Mouse (Mus musculus): ENCODE measurements around the gene Grifin.
A peak's percentile ranks its signal among the peaks of the same experiment; 100 is the strongest.

The Grifin gene

DNA sequence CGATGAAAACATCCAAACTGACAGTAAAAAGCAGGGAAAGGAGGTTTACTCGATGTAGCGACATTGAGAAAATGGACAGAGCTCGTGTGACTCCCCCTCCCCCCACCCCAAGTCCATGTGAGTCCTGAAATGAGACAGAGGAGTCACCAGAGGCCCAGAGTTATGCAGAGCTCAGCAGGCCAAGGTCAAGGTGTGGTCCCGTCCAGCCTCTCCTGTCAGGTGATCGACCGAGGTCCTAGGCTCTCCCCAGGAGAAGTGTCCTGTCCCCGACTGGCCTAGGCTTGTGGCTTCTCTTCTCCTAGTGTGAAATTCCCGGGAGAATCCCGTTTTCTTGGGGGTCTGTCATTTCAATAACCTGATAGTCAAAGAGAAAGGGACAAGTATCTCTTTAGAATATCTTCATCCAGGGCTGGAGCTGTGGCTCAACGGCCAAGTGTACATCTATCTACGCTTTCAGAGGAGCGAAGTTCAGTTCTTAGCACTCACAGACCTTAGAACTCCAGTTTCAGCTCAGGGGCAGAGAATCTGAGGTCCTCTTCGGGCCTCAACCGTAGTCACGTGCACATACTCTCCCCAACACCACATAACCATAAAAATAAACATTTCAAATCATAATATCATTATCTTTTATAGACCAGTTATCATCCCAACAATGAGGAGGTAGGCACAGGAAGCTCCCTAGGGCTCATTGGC is 24.4 kb upstream of the Grifin start:
- ATAC-seq (ENCODE audit: low TSS enrichment), result no peak

- ATAC-seq (ENCODE audit: low TSS enrichment), result no peak
These were observed 19.0 kb upstream of the Grifin start for GRCm38 (mm10) chr5:140583732-140584368.

DNA sequence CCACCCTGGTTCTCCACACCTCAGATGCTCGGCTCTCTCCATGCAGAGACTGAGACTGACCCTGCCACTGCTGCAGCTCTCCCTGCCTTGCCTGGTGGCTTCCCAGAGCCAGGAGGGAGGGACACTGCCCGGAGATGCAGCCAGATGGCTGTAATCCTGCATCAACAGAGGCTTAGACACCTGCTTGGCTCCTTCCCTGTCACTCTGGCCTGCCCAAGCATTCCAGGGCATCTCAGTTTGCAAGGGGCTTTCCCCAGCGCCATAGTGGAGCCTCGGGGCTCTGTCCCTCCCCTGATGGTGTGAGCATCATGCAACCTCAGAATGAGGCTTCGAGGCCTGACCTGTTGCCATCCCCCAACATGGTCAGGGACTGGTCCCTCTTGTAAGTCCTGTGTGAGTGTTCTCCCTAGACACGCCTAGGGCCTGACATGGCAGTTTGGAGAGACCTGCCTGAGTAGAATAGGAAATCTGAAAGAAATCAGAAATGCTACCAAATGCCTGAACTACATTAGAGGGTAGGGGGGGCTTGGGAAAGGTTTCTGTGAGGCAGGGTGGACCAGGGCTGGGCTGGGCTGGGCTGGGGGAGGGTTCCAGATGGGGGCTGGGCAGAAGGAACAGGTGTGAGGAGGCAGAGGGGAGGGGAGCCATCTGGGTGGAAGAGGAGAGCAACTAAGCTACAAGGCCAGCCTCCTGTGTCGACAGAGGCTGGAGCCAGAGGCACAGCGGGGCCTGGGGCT is 18.3 kb upstream of the Grifin start:
- no peak for ATAC-seq (ENCODE audit: low TSS enrichment)

DNA sequence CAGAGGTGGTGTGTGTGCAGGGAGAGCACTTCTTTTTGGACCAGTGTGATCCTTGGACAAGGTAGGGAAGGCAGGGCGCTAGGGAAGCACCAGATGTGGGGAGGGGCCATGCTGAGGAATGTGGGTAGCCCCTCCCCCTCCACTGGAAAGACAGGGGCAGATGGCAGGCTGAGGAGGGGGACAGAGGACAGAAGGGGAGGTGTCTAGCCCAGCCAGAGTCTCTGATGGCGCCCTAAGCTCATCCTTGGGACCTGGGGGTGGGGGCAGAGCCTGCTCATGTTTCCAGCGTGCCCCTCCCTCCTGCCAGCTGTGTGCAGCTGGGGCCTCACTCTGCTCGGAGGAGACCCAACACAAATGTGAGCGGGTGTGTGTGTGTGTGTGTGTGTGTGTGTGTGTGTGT is 16.7 kb upstream of the Grifin start:
- ATAC-seq (ENCODE audit: low TSS enrichment), result no peak

GRCm38 (mm10) chr5:140579771-140580170 is 14.9 kb upstream of the Grifin start:
- no peak for ATAC-seq (ENCODE audit: low TSS enrichment)

DNA sequence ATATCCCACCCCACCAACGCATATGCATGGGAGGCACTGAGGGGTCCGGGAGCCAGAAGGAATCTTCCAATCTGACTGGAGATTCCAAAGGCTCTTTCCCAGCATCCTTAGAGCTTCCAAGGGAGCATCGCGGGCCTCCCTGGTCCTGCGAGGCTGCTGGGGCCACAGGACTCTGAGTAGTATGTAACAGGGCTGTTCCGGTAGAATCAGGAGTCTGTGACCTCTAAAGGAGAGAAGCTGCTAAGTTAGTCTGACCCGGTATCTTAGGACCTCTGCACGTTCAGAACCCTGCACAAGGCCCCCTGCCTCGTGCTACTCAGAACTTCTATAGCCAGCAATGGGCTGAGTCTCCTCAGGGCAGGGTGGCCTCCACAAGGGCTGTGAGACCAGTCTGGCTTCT is 14.3 kb upstream of the Grifin start:
- ATAC-seq (ENCODE audit: low TSS enrichment), result no peak

DNA sequence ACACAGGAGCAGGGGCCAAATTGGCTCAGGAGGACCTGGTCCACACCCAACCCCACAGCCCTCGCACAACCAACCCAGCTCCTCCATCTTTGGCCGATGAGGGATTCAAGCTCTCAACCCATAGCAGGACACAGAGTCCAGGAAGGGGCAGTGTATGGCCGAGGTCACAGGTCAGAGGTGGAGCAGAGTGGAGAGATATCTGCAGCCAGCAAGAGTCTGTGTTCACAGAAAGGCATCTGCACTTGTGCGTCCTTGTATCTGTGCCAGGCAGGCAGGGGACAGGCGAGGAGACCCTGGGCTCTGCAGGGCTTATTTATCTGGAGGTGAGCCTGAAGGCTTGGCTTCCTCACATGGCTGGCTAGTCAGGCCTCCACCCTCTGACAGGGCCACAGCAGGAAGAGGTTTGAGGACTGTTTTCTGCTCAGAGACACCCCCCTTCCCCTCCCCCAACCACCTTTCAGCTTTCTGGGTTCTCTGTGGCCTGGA is 10.6 kb upstream of the Grifin start:
- no peak for ATAC-seq (ENCODE audit: low TSS enrichment)

DNA sequence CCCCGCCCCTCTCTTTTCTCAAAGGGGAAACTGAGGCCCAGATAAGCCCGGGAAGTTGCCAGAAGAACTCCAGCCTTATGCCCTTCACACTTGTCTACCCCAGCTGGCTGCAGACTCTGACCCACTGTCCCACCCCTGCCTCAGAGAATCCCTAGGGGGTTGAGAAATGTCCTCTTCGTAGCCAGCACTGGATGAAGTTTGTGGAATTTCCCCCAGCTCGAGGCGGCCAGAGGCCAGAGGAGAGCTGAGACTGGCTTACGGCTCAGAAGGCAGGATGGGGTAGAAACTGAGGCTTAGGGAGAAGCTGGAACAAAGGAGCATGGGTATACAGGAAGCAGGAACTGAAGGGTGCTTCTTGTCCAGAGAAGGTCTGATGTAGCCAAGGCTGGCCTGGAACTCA is 7.7 kb upstream of the Grifin start:
- no peak for ATAC-seq (ENCODE audit: low TSS enrichment)

GRCm38 (mm10) chr5:140571673-140572072 is 6.8 kb upstream of the Grifin start:
- peak; percentile 31; the same call in 1 of the 2 replicates for ATAC-seq (ENCODE audit: low TSS enrichment)

DNA sequence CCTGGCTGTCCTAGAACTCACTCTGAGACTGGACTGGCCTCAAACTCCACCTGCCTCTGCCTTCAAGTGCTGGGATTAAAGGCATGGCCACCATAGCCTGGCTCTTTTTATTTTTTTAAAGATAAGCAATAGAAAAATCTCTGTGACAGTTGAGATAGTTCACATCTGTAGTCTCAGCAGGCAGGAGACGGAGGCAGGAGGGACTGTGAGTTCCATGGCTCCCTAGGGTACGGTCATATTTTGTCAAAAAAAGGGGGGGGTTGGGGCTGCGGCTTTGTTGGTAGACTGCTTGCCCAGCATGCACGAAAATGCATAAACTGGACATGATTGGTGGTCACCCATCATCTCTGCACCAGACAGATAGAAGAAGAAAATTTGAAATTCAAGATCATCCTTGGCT is 6.3 kb upstream of the Grifin start:
- ATAC-seq (ENCODE audit: low TSS enrichment), result no peak

DNA sequence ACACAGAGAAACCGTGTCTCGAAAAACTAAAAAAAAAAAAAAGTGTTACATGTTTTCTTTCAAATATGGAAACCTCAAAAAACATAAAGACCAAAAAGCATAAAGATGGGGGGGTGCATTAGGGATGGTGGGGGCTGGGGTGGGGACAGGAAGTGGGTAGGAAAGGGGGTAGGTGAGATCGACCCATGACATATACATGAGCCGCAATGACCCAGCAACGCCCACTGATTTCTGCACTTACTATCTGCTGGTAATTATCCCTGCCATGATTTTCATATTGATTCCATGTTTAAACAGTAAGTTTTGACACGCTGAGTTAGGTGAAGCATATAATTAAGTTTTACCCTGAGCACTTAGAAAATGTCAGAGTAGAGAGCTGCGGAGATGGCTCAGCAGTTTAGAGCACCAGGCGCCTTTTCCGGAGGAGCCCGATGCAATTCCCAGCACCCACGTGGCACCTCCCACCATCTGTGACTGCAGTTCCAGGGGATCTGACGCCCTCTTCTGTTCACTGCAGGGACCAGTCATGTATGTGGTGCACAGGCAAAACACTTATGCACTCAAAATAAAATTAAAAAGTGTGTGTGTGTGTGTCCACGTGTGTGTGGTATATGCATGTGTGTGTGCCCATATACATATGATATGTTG is 5.5 kb upstream of the Grifin start:
- no peak for ATAC-seq (ENCODE audit: low TSS enrichment)

GRCm38 (mm10) chr5:140569032-140569595 is 4.2 kb upstream of the Grifin start:
- ATAC-seq (ENCODE audit: low TSS enrichment), result no peak

DNA sequence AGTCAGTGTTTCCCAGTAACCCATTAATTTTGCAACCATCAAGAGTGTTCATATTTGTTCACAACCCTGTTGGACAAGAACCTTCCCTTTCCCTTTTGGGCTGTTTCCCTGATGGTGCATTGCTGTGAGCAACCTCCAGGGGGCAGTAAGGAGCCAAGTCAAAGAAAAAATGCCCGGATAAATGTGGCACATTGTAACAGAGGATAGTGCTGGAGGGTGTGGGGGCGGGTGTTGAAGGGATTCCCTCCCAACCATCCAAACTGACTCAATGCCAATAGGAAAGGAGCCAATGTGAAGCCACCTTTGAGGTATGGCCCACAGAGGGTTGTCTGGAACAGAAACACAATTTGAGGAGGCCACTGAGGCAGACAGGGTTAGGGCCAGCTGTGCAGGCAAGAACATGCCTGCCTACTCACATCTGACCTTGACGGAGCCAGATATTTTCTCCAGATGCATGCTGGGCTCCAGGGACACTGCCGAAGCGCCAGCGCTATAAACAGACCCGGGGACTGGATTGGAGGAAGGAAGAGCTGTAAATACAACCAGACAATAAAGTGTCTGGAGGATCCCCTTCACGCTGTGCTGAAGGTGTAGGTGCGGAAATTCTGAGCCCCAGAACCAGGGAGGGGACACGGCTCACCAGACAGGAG is 3.6 kb upstream of the Grifin start:
- 0 out of 2 replicates have a peak, but pooled peaks have one; percentile 36 for ATAC-seq (ENCODE audit: low TSS enrichment)

- no peak for ATAC-seq (ENCODE audit: low TSS enrichment)
These were observed 2.9 kb upstream of the Grifin start for GRCm38 (mm10) chr5:140567751-140568150.

DNA sequence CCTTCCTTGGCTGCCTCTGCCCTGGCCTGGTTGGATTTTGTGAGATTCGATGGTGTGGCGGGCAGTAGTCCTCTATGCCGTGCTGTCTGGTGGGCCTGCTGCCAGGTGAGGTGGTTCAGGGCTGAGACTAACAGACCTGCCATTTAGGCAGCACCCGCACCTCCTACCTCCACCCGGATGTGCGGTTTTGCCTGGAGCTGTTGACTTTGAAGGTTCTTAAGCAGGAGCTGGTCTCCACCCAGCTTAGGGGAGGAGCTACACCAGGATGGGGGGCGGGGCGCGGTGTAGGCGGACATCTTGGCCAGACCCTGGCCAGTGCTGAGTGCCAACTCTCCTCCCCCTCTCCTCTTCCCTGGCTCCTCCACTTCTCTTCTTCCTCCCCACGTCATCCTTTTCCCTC is 2.5 kb upstream of the Grifin start:
- 0 out of 2 replicates have a peak, but pooled peaks have one; percentile 4 for ATAC-seq (ENCODE audit: low TSS enrichment)

- ATAC-seq (ENCODE audit: low TSS enrichment), result no peak
These were observed 1.4 kb upstream of the Grifin start for GRCm38 (mm10) chr5:140566271-140566670.

- ATAC-seq (ENCODE audit: low TSS enrichment), result peak; percentile 42; the same call in 1 of the 2 replicates
These were observed 985 bp upstream of the Grifin start for GRCm38 (mm10) chr5:140565856-140566255.

DNA sequence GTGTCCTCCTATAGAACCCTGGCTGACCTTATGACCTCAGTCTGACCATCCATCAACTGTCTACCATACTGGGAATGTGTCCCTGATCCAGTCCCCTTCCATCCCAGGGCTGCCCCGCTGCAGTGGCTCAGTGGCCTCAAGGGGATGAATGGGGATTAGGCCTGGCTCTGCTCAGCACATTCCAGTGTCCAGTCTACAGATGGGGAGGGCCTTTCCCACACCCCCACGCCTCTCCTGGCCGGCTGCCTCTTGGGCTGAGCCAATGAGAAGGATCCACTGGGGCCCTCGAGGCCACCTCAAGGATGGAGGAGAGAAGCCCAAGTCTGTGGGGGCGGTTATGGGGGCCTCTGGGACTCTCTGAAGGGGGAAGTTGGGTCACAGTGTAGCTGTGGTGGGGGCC is 580 bp upstream of the Grifin start:
- ATAC-seq (ENCODE audit: low TSS enrichment), result no peak

DNA sequence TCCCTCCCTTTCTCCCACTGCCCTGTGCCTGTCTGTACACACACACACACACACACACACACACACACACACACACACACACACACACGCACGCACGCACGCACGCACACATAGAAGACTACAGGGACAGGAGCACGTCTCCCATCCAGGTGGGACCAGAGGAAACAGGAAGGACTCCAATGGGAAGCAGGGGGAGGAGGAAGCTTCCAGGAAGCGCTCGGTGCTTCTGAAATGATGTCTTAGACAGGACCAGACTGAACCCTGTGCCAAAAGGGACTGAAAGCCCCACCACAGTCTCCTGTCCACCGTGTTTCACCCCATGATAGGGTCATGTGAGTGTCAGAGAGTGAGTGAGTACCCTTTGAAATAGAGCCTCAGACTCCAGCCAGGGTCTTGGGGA is 2.3 kb downstream of the Grifin start:
- ATAC-seq (ENCODE audit: low TSS enrichment), result no peak

GRCm38 (mm10) chr5:140556859-140557258 is 8.0 kb downstream of the Grifin start:
- ATAC-seq (ENCODE audit: low TSS enrichment), result no peak

- no peak for ATAC-seq (ENCODE audit: low TSS enrichment)
These were observed 11.2 kb downstream of the Grifin start for GRCm38 (mm10) chr5:140553719-140554118.
